Mouse (Mus musculus) CD8-positive naive resting alpha-beta T cell, adult 2 months (primary cell): ENCODE results near the gene Tmem233.

Experiments
- DNase-seq, 2 experiments: peaks; one replicate each; pipeline ENCODE4 v3.0.0; 2022; ENCODE audit warnings: low read depth in 2 of 2, low spot score in 2 of 2

Tmem233 gene

GRCm38 (mm10) chr5:116083081-116083480 lies at the start of gene Tmem233:
Tmem233 (minus strand) TSS chr5:116083244.
- no peak for DNase-seq

DNA sequence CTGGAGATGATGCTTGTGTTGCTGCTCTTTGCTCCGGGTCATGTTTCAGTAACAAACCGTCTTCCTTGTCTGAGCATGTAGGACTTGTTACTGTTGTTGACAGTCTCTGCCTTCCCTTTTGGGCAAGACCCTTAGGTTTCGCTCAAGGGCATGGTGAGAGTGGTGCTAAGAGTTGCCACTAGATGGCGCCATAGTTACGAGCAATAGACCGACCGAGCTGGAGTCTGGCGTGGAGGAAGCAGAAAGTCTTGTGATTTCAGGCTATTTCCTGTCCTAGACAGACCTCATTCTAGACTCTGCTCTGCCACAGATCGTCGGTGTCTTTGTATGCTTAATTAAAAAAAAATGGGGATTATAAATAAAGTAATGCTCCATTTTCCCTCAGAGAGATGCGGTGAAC lies 40.3 kb upstream of the Tmem233 start:
- peak; percentile 51 to 58 for DNase-seq

GRCm38 (mm10) chr5:116116567-116116966 lies 33.5 kb upstream of the Tmem233 start:
- DNase-seq: peak; percentile 58 to 60

DNA sequence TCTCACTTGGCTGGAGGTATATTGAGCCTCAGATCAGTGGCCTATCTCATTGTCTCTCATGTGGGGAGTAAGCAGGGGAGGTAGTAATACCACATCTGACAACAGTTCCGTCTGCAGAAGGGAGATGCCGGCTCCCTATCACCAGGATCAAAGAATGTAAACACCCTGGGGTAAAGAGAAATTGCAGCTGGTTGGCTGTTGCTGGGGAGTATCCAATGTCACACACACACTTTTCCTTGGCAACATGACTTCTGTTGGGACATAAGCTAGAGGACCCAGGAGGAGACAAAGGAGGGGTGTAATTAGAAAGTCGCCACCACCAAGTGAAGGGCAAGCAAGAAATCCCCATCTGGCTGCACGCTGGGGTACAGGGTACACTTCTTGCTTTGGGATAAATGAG lies 33.1 kb upstream of the Tmem233 start:
- DNase-seq: no peak

- no peak for DNase-seq
These were observed 32.2 kb upstream of the Tmem233 start for GRCm38 (mm10) chr5:116115071-116115834.

- DNase-seq: no peak
These were observed 25.6 kb upstream of the Tmem233 start for GRCm38 (mm10) chr5:116108651-116109050.

DNA sequence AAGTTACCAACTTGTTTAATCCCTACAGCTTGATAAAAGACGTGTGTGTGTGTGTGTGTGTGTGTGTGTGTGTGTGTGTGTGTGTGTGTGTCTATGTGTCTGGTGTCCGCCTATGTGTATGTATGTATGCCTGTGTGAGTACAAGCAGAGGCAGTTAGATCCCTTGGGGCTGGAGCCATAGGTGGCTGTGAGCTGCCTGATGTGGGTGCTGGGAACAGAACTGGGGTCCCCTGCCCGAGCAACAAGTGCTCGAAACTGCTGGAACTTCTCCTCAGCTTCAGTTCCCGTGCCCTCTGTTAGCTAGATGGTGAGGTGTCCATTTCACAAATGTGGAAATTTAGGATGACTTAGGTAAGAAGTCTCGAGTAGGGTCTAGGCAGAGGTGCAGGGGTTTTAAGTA lies 1.2 kb upstream of the Tmem233 start:
- no peak for DNase-seq

DNA sequence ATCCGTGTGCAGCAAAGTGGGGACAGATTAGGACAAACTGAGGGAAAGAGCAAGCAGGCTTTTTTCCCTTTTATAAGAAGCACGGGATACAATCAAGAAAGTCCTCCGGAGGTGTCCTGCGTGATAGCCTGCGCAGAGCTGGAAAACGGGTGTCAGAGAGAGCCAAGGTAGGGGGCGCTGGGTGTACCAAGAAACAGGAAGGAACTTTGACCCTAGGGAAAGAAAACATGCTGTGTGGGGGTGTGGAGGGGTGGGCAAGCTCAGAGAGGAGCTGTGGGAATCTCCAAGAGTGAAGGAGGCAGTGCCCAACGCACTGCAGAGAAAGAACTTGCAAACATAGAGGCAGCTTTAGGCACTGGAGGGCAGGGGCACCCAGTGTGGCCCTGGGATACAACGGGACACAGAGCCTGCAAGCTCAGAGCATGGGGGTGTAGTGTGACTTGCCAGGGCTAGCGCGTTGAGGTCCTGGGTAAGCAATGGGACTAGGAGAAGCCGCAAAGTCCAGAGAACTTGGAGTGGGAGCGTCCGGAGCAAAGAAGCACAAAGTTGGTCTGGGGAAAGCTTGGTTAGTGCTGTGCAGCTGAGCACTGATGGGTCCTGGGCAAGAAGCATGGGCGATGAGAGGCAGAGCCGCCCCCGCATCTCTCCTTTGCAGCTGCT lies 673 bp downstream of the Tmem233 start:
- no peak for DNase-seq

- DNase-seq: no peak
These were observed 1.4 kb downstream of the Tmem233 start for GRCm38 (mm10) chr5:116081616-116082015.

GRCm38 (mm10) chr5:116080736-116081135 lies 2.3 kb downstream of the Tmem233 start:
- DNase-seq: no peak

- DNase-seq: no peak
These were observed 13.4 kb downstream of the Tmem233 start for GRCm38 (mm10) chr5:116069618-116070017.

- DNase-seq: no peak
These were observed 30.2 kb downstream of the Tmem233 start for GRCm38 (mm10) chr5:116052826-116053225.

- no peak for DNase-seq
These were observed 30.9 kb downstream of the Tmem233 start for GRCm38 (mm10) chr5:116052171-116052570.

GRCm38 (mm10) chr5:116049821-116050220 lies 33.2 kb downstream of the Tmem233 start:
- DNase-seq: no peak

DNA sequence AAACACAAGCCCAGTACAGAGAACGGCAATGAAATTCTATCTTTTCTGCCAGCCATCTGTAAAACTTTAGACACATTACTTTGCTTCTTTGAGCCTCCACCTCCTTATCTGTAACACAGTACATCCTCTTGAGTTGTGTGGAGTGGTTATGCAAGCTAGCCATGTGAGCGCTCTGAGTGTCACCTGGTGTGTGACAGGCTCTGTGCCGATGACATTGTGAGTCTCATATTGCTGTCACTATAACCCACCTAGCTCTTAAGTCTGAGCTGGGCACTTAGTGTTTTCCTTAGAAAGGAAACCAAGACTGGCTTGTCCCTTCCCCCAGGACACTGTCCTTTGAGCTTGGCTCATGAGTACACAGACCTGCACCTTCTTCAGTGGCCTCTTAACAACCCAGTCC lies 34.7 kb downstream of the Tmem233 start:
- no peak for DNase-seq

DNA sequence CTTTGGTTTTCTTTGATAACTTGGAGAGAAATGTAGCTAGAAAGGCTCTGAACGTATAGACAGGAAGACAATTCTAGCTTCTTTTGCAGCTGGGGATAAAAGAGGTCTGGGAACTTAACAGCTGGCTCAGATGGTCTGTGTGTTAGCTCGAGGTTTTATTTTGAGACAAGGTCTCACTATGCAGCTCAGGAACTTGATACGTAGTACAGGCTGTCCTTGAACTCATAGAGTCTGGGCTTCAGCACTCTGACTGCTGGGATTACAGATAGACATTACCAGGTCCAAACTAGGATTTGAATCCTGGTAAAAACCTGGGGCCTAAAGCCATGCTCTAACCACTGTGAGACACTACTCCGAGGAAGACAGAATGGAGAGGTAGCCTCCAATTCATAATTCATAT lies 36.8 kb downstream of the Tmem233 start:
- DNase-seq: no peak

- DNase-seq: no peak
These were observed 37.5 kb downstream of the Tmem233 start for GRCm38 (mm10) chr5:116045581-116045980.

GRCm38 (mm10) chr5:116042241-116042640 lies 40.8 kb downstream of the Tmem233 start:
- DNase-seq: no peak

DNA sequence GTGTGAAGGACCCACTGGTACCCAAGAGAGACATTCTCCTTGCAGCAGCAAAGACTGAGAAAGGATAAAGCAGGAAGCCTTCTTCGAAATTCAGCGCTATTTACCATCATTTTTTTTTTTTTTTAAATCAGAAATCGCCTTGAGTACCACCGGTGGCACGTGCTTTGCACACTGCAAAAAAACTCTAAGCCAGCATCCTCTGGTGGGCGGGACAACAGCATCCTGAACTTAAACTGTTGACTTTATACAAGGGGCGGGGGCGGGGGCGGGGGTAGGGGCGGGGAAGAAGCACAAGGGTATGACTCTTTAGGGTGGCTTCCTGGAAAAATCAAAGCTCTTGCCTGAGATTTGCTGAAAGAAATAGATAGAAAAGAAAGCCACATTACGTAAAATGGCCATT lies 43.3 kb downstream of the Tmem233 start:
- no peak for DNase-seq

GRCm38 (mm10) chr5:116037731-116038130 lies 45.3 kb downstream of the Tmem233 start:
- no peak for DNase-seq

DNA sequence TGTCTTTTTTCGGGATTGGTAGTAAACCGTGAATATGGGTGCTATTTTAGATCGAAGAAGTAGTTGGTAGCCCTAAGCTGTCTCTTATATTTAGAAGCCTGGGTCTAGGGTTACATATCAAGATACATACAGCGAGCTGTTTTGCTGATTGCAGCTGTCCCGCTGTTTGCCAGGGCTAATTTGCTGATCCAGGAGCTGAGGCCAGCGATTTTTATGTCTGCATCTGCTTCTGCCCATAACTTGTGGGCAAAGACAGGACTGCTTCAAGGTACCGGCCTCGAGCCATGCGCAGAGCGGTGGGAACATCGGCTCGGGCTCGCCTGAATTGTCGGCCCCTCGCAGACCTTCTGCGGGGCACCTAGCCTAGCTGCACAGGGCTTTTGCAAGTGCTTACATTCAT lies 46.6 kb downstream of the Tmem233 start:
- no peak for DNase-seq

DNA sequence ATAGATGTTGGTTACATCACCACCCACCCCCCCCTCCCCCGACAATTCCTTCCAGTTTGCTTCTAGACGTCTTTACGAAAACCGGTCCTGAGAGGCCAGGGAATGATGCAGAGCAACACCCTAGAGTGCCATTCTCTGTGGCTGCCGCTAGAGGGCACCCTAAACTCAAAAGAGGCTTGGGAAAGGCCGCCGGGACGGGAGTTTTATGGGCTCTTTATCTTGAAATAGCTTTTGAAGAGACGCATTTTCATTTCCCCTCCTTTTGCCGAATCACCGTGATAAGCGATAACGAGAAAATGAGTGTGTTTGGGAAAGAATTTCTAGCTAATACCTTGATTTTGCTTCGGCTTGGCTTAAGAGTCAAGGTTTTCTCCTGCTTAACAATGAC lies 51.9 kb downstream of the Tmem233 start:
- peak; percentile 58 to 65 for DNase-seq
